Mouse (Mus musculus) MEL (cell line): ENCODE data around the gene E330021D16Rik. TPM values are rescaled to one million over a fixed set of nuclear protein-coding genes. Genes with fewer than 3 reads are reported as not detected.

Experiments
- DNase-seq: peaks from one replicate; pipeline ENCODE4 v3.0.0; 2011; ENCODE audit warnings: low read depth, low spot score
- H3K27ac ChIP-seq: 2 replicates; pipeline ENCODE4 v1.5.1; 2012; ENCODE audit warnings: low read depth, mild to moderate bottlenecking, control low read depth, low read length, moderate library complexity; ENCODE audit not compliant: control insufficient read depth
- H3K27me3 ChIP-seq, 2 experiments: fragments of 150-350 bp in 1 of 2; sonication (generic) in 1 of 2; 2 replicates each; pipeline ENCODE4 v1.6.1; 2012; ENCODE audit warnings: low read length in 2 of 2, mild to moderate bottlenecking in 2 of 2, improper control_type of control experiment in 1 of 2, moderate library complexity in 1 of 2; ENCODE audit not compliant: insufficient read depth in 2 of 2, control insufficient read depth in 1 of 2
- H3K36me3 ChIP-seq, 2 experiments: 2 replicates each; pipeline ENCODE4 v1.6.1; 2012 to 2014; ENCODE audit warnings: low read length in 2 of 2, improper control_type of control experiment in 1 of 2, inconsistent platforms in 1 of 2, mild to moderate bottlenecking in 1 of 2; ENCODE audit not compliant: insufficient read depth in 2 of 2, control insufficient read depth in 1 of 2
- H3K4me1 ChIP-seq, 2 experiments: fragments of 150-350 bp in 1 of 2; sonication (generic) in 1 of 2; 2 replicates each; pipeline ENCODE4 v1.6.1; 2012; ENCODE audit warnings: low read length in 2 of 2, improper control_type of control experiment in 1 of 2, mild to moderate bottlenecking in 1 of 2; ENCODE audit not compliant: insufficient read depth in 2 of 2, control insufficient read depth in 1 of 2
- H3K4me3 ChIP-seq, 2 experiments: fragments of 150-350 bp in 1 of 2; sonication (generic) in 1 of 2; 2 replicates each; pipeline ENCODE4 v1.5.1; 2012; ENCODE audit warnings: low read depth in 2 of 2, low read length in 2 of 2, mild to moderate bottlenecking in 2 of 2, moderate library complexity in 2 of 2, control low read depth in 1 of 2, improper control_type of control experiment in 1 of 2; ENCODE audit not compliant: control insufficient read depth in 1 of 2, insufficient read depth in 1 of 2
- H3K79me2 ChIP-seq: 2 replicates; pipeline ENCODE4 v1.6.1; 2012; ENCODE audit warnings: mild to moderate bottlenecking, low read length, moderate library complexity; ENCODE audit not compliant: control insufficient read depth, poor library complexity, insufficient read depth
- H3K9ac ChIP-seq: 2 replicates; pipeline ENCODE4 v1.6.1; 2012; ENCODE audit warnings: low read depth, mild to moderate bottlenecking, control low read depth, low read length, moderate library complexity; ENCODE audit not compliant: control insufficient read depth, poor library complexity, severe bottlenecking
- H3K9me3 ChIP-seq: fragments of 150-350 bp; sonication (generic); replicated peaks from 2 replicates; pipeline ENCODE4 v1.6.1; 2012; ENCODE audit warnings: mild to moderate bottlenecking, low read length, improper control_type of control experiment, moderate library complexity; ENCODE audit not compliant: insufficient read depth
- BHLHE40 ChIP-seq: IDR thresholded peaks from 2 replicates; pipeline ENCODE4 v1.6.1; 2012; ENCODE audit warnings: low read depth, mild to moderate bottlenecking, inconsistent platforms, low read length, improper control_type of control experiment, borderline replicate concordance
- CTCF ChIP-seq, 3 experiments: IDR thresholded peaks in 2 of 3; conservative IDR thresholded peaks in 1 of 3; 2 replicates each; pipeline ENCODE4 v1.5.1; 2011 to 2012; ENCODE audit warnings: low read length in 3 of 3, low read depth in 2 of 3, mild to moderate bottlenecking in 2 of 3, improper control_type of control experiment in 1 of 3, inconsistent platforms in 1 of 3, mixed read lengths in 1 of 3, moderate library complexity in 1 of 3; ENCODE audit not compliant: control insufficient read depth in 1 of 3, insufficient read depth in 1 of 3, poor library complexity in 1 of 3, severe bottlenecking in 1 of 3
- ETS1 ChIP-seq: IDR thresholded peaks from 2 replicates; pipeline ENCODE4 v1.6.1; 2012; ENCODE audit warnings: low read depth, mild to moderate bottlenecking, inconsistent platforms, low read length, improper control_type of control experiment, moderate library complexity
- GABPA ChIP-seq: IDR thresholded peaks from 2 replicates; pipeline ENCODE4 v1.6.1; 2012; ENCODE audit warnings: low read depth, mild to moderate bottlenecking, inconsistent platforms, low read length, improper control_type of control experiment, moderate library complexity
- HCFC1 ChIP-seq: IDR thresholded peaks from 2 replicates; pipeline ENCODE4 v1.6.1; 2012; ENCODE audit warnings: low read depth, mild to moderate bottlenecking, inconsistent platforms, low read length, improper control_type of control experiment, moderate library complexity
- MAFK ChIP-seq: IDR thresholded peaks from 2 replicates; pipeline ENCODE4 v1.6.1; 2011; ENCODE audit warnings: low read depth, mild to moderate bottlenecking, low read length, improper control_type of control experiment, borderline replicate concordance
- MYB ChIP-seq: IDR thresholded peaks from 2 replicates; pipeline ENCODE4 v1.6.1; 2011; ENCODE audit warnings: mild to moderate bottlenecking, low read depth, low read length, improper control_type of control experiment
- NELFE ChIP-seq: IDR thresholded peaks from 2 replicates; pipeline ENCODE4 v1.6.1; 2011; ENCODE audit warnings: low read depth, low read length, improper control_type of control experiment
- POLR2A ChIP-seq, 2 experiments: IDR thresholded peaks; 2 replicates each; pipeline ENCODE4 v1.6.1; 2011 to 2012; ENCODE audit warnings: low read length in 2 of 2, mild to moderate bottlenecking in 2 of 2, control low read depth in 1 of 2, improper control_type of control experiment in 1 of 2, low read depth in 1 of 2, moderate library complexity in 1 of 2; ENCODE audit not compliant: control insufficient read depth in 1 of 2, insufficient read depth in 1 of 2, poor library complexity in 1 of 2
- POLR2AphosphoS2 ChIP-seq: IDR thresholded peaks from 2 replicates; pipeline ENCODE4 v1.6.1; 2011; ENCODE audit warnings: low read length, improper control_type of control experiment
- RAD21 ChIP-seq: IDR thresholded peaks from 2 replicates; pipeline ENCODE4 v1.6.1; 2011; ENCODE audit warnings: mild to moderate bottlenecking, low read depth, low read length, improper control_type of control experiment
- SIN3A ChIP-seq: IDR thresholded peaks from 2 replicates; pipeline ENCODE4 v1.6.1; 2012; ENCODE audit warnings: low read length, improper control_type of control experiment, inconsistent platforms
- TCF12 ChIP-seq: IDR thresholded peaks from 2 replicates; pipeline ENCODE4 v1.6.1; 2014; ENCODE audit warnings: low read depth, mild to moderate bottlenecking, inconsistent platforms, low read length, improper control_type of control experiment, moderate library complexity
- USF1 ChIP-seq: IDR thresholded peaks from 2 replicates; pipeline ENCODE4 v1.6.1; 2014; ENCODE audit warnings: low read depth, mild to moderate bottlenecking, inconsistent platforms, low read length, improper control_type of control experiment, moderate library complexity
- USF2 ChIP-seq, 2 experiments: IDR thresholded peaks; 2 replicates each; pipeline ENCODE4 v1.6.1; 2011 to 2012; ENCODE audit warnings: improper control_type of control experiment in 2 of 2, low read length in 2 of 2, borderline replicate concordance in 1 of 2, inconsistent platforms in 1 of 2, low read depth in 1 of 2, mild to moderate bottlenecking in 1 of 2; ENCODE audit not compliant: insufficient read depth in 1 of 2
- ZMIZ1 ChIP-seq: IDR thresholded peaks from 2 replicates; pipeline ENCODE4 v1.6.1; 2012; ENCODE audit warnings: low read depth, mild to moderate bottlenecking, inconsistent platforms, low read length, improper control_type of control experiment, moderate library complexity
- ZNF384 ChIP-seq: IDR thresholded peaks from 2 replicates; pipeline ENCODE4 v1.6.1; 2012; ENCODE audit warnings: low read depth, mild to moderate bottlenecking, inconsistent platforms, low read length, improper control_type of control experiment
- polyA plus RNA-seq, 2 experiments: library from polyadenylated mRNA; stranded (reverse) in 1 of 2; unstranded in 1 of 2; fragments of >175 nt in 1 of 2; fragments of >200 nt in 1 of 2; gene quantifications; 2 replicates each; pipeline versions ENCODE4 v1.2.1 to v1.2.4; 2012; ENCODE audit warnings: low replicate concordance in 2 of 2, low read depth in 1 of 2; ENCODE audit not compliant: insufficient read length in 2 of 2, insufficient read depth in 1 of 2, missing spikeins in 1 of 2
- total RNA-seq: library from RNA; depleted of rRNA; stranded (reverse); fragments of 300-350 nt; gene quantifications from 2 replicates; pipeline ENCODE4 v1.2.3, GENCODE M21; 2012; rRNA removed

Gene E330021D16Rik
- total RNA-seq (not detected in 2 replicates), polyA plus RNA-seq (not detected)

DNA sequence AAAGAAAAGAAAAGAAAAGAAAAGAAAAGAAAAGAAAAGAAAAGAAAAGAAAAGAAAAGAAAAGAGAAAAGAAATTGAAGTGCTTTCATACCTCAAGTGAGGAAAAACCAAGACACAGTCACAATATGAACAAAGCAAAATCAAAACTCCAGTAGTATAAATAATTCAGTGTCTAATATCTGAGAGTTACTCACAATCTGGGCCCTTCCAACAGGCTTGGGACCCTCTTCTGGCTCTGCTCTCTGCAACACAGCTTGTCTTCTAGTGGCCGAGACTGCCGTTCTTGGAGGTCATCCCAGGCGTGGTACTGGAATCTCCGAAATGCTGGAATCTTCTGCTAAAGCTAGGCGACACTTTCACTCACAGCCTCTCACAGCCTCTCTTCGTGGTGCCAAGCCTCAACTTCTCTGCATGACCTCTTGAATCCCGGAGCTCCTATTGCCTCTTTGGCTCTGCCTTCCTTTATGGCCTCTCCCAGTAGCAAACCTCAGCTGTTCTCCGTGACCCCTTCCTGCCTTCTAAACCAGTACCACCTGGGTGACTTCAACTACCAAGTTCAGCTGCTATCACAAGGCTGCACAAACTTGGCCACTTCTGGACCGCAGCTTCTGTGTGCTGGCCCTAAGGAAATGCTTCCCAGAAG lies at the start of gene E330021D16Rik:
TSS of gene E330021D16Rik (minus strand) at position 437 of the 643 bp plus-strand sequence.
- H3K36me3 ChIP-seq: no peaks in the 10 kb centered on the region
- H3K27me3 ChIP-seq: no peaks in the 10 kb centered on the region
- TF ChIP-seq USF1 (no peak), TCF12 (no peak), ZNF384 (no peak), GABPA (no peak), HCFC1 (no peak)
- TF ChIP-seq, all 39 proteins: peak for 0
- Histone ChIP-seq H3K9ac (no peak within 1 kb of the TSS), H3K9me3 (no peaks in the 10 kb centered on the region), H3K79me2 (no peaks in the 10 kb centered on the region), H3K27ac (no peak within 1 kb of the TSS), H3K4me3 (no peak within 1 kb of the TSS), H3K4me1 (no peaks in the 10 kb centered on the region; a peak in 1 of 4 replicates)
- DNase-seq: no peak

DNA sequence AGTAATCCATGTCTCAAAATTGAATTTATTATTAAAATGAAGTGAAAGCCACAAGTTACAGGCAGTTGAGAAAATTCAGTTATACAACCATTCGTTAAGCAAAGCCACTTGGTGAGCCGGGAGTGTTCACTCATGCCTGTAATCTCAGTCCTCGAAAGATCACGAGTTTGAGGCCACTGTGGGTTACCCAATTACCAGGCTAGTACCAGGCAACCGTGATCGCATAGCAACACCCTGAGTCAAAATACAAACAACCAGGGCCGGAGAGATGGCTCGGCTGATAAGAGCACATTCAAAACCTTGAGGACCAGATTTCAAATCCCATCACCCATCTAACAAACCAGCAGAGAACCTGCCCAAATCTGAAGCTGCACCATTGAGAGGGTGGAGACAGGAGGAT lies 49.7 kb upstream of the E330021D16Rik start:
- DNase-seq: no peak
- Histone ChIP-seq H3K4me3 (no peak overlapping the region), H3K4me1 (peaks cover 0 to 30% of the 10 kb centered on the region in 2 experiments; a peak in 2 of 4 replicates), H3K9ac (no peak overlapping the region), H3K9me3 (no peaks in the 10 kb centered on the region), H3K27ac (no peak overlapping the region), H3K79me2 (no peaks in the 10 kb centered on the region; the same call in 1 of the 2 replicates), H3K27me3 (no peaks in the 10 kb centered on the region), H3K36me3 (peaks cover 0 to 34% of the 10 kb centered on the region in 2 experiments; a peak in 2 of 4 replicates)
- no peak for TF ChIP-seq MYB
- TF ChIP-seq NELFE: no peak
- no peak for TF ChIP-seq SIN3A
- no peak for TF ChIP-seq CTCF (IDR thresholded peaks at IDR 0.05 in 2 of 3, conservative IDR thresholded peaks at IDR 0.05 in 1 of 3; ENCODE audit: control insufficient read depth in 1 of 3, insufficient read depth in 1 of 3, low read depth in 2 of 3, low read length in 3 of 3, poor library complexity in 1 of 3, severe bottlenecking in 1 of 3)
- TF ChIP-seq HCFC1: no peak
- TF ChIP-seq BHLHE40: no peak
- no peak for TF ChIP-seq POLR2A (IDR thresholded peaks at IDR 0.05; ENCODE audit: control insufficient read depth in 1 of 2, insufficient read depth in 1 of 2, low read depth in 1 of 2, low read length in 2 of 2, poor library complexity in 1 of 2)
- TF ChIP-seq ZMIZ1: no peak
- no peak for TF ChIP-seq ETS1
- TF ChIP-seq USF2 (IDR thresholded peaks at IDR 0.05; ENCODE audit: borderline replicate concordance in 1 of 2, insufficient read depth in 1 of 2, low read depth in 1 of 2, low read length in 2 of 2): no peak
- no peak for TF ChIP-seq ZNF384
- no peak for TF ChIP-seq MAFK
- TF ChIP-seq POLR2AphosphoS2: no peak
- no peak for TF ChIP-seq RAD21
